Comparison of ENCODE assay signal across 18 mouse cellular contexts in the genomic region with DNA sequence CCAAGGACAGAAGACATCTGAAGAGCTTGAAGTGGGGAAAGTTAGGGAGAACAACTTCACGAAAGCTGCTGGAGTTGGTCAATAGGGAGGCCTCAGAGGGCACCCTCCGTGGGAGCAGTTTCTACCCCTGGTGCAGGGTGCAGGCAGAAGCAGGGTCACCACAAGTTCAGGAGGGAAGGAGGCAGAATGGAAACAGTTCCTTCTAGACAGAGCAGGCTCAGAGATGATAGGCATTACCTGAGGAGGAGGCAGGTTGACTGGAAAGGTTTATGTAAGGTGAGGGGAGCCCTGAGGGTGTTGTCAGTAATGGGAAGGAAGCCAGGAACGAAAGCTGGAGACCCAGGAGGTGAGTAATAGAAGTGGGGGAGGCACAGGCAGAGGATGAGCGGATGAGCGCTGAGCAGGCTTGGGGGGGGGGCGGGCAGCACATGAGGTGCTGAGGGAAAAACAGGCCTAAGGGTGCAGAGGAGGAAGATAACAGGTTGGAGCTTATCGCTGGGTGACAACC.
A peak's percentile ranks its signal among the peaks of the same experiment; 100 is the strongest.
DNase-seq lines count a peak whose midpoint lies in the region; ATAC-seq and TF ChIP-seq lines count a peak whose summit lies in the region.
"Had no signal": no experiment of that assay in that cellular context is flagged by ENCODE, and none has a peak within 500 bp of the region (broad histone marks: within the 10 kb centered on the region; RNA-seq: fewer than 3 reads in every experiment).

No protein-coding gene starts in this region.

- H3K27ac ChIP-seq in intestine, embryonic 15.5 days: no peak overlapping the region
- H3K27ac ChIP-seq in intestine, postnatal 0 days (ENCODE audit: low read depth, low read length): no peak overlapping the region
- H3K27ac ChIP-seq in limb, embryonic 10.5 days: peak overlapping the region; percentile 72
- H3K27ac ChIP-seq: heart, embryonic 15.5 days; hindbrain, embryonic 14.5 days; liver, embryonic 12.5 days had no signal

- H3K9me3 ChIP-seq in intestine, embryonic 15.5 days: no peaks in the 10 kb centered on the region
- H3K9me3 ChIP-seq in intestine, postnatal 0 days (ENCODE audit: control insufficient read depth): no peaks in the 10 kb centered on the region
- no peaks in the 10 kb centered on the region for H3K9me3 ChIP-seq in limb, embryonic 10.5 days (replicated peaks)
- H3K9me3 ChIP-seq: heart, embryonic 15.5 days; liver, embryonic 12.5 days had no signal

- no peak for TF ChIP-seq CTCF in intestine, postnatal 0 days (IDR thresholded peaks at IDR 0.05; ENCODE audit: low read depth)

- DNase-seq in right cerebral cortex, adult 18-20 months: peak; percentile 48
- DNase-seq in right cerebral cortex, postnatal 14 days: no peak
- DNase-seq in limb, embryonic 10.5 days (ENCODE audit: low spot score): no peak
- DNase-seq in cerebellum, postnatal 10 days: no peak
- no peak for DNase-seq in urinary bladder, postnatal 4 days (ENCODE audit: low spot score in 2 of 2)
- DNase-seq: adrenal gland, adult 8-10 months; cerebellum, adult 2 months; kidney, adult 9 months; layer of hippocampus, adult 9-11 months; lung, postnatal 10 days; thymus, adult 18-20 months had no signal

- H3K4me1 ChIP-seq in intestine, embryonic 15.5 days (replicated peaks): peaks cover 13% of the 10 kb centered on the region; the same call in 1 of the 2 replicates
- no peaks in the 10 kb centered on the region for H3K4me1 ChIP-seq in intestine, postnatal 0 days (replicated peaks; ENCODE audit: control insufficient read depth, insufficient read depth, low read length)
- peaks cover 66% of the 10 kb centered on the region for H3K4me1 ChIP-seq in limb, embryonic 10.5 days
- H3K4me1 ChIP-seq: heart, embryonic 15.5 days; liver, embryonic 12.5 days had no signal

- WGBS in intestine, embryonic 15.5 days: 63% methylated on average over 7 of the region's 7 CpGs
- 72% methylated on average over 7 of the region's 7 CpGs for WGBS in intestine, postnatal 0 days
- 62% methylated on average over 7 of the region's 7 CpGs for WGBS in limb, embryonic 10.5 days

- no peak overlapping the region for H3K9ac ChIP-seq in intestine, embryonic 15.5 days
- no peak overlapping the region for H3K9ac ChIP-seq in intestine, postnatal 0 days (ENCODE audit: low read depth, low read length)
- H3K9ac ChIP-seq: heart, embryonic 15.5 days; hindbrain, embryonic 14.5 days; liver, embryonic 12.5 days had no signal

- H3K36me3 ChIP-seq in intestine, embryonic 15.5 days: no peaks in the 10 kb centered on the region
- H3K36me3 ChIP-seq in intestine, postnatal 0 days (ENCODE audit: control insufficient read depth, insufficient read depth): no peaks in the 10 kb centered on the region
- peaks cover 10% of the 10 kb centered on the region; the same call in 1 of the 2 replicates for H3K36me3 ChIP-seq in limb, embryonic 10.5 days
- H3K36me3 ChIP-seq: G1E; heart, embryonic 15.5 days; liver, embryonic 12.5 days had no signal

- H3K27me3 ChIP-seq in intestine, embryonic 15.5 days (replicated peaks): no peaks in the 10 kb centered on the region
- no peaks in the 10 kb centered on the region for H3K27me3 ChIP-seq in intestine, postnatal 0 days (replicated peaks; ENCODE audit: control insufficient read depth, insufficient read depth, low read length)
- peaks cover 10% of the 10 kb centered on the region; the same call in 1 of the 2 replicates for H3K27me3 ChIP-seq in limb, embryonic 10.5 days (ENCODE audit: low read depth, poor library complexity, severe bottlenecking)

- no peak overlapping the region for H3K4me3 ChIP-seq in intestine, embryonic 15.5 days (replicated peaks)
- H3K4me3 ChIP-seq in intestine, postnatal 0 days (ENCODE audit: low read depth, low read length): no peak overlapping the region
- no peak overlapping the region for H3K4me3 ChIP-seq in limb, embryonic 10.5 days
- H3K4me3 ChIP-seq: heart, embryonic 15.5 days; liver, embryonic 12.5 days; myocyte had no signal

- peak; percentile 34; the same call in 1 of the 2 replicates for ATAC-seq in intestine, embryonic 15.5 days
- ATAC-seq in intestine, postnatal 0 days: no peak
- ATAC-seq: liver, embryonic 12.5 days had no signal

- no peak overlapping the region for H3K4me2 ChIP-seq in intestine, embryonic 15.5 days (replicated peaks)
- H3K4me2 ChIP-seq in intestine, postnatal 0 days (replicated peaks; ENCODE audit: low read depth): no peak overlapping the region
- H3K4me2 ChIP-seq: heart, embryonic 15.5 days; hindbrain, embryonic 14.5 days; liver, embryonic 12.5 days had no signal
